Mouse (Mus musculus): ENCODE measurements around the gene Gm3854.

DNA sequence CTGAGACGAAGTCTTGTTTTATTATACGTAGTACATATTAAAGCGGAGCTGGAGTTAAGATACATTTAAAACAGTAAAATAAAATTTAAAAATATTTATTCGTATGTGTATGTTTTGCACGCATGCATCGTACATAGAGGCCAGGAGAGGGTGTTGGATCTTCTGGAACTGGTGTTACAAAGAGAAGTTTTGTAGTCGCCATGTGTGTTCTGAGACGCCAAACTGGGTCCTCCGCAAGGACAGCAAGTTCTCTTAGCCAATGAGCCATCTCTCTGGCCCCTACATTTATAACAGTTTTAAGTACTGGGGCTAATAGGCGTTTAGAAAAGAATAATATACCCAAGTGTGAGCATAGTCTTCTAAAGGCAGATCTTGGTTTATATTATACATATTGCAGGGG lies 565 bp downstream of the Gm3854 start:
- TF ChIP-seq CTCF (IDR thresholded peaks at IDR 0.05; ENCODE audit: extremely low read depth, insufficient read length, insufficient replicate concordance, low read depth, low read length) = no peak
- TF ChIP-seq POLR2A (IDR thresholded peaks at IDR 0.05; ENCODE audit: low read depth, low read length) = no peak

Data from small intestine, adult 2 months (tissue).